Mouse (Mus musculus): ENCODE data around the gene Rps27l. TPM values are rescaled to one million over a fixed set of nuclear protein-coding genes. Genes with fewer than 3 reads are reported as not detected.
A peak's percentile ranks its signal among the peaks of the same experiment; 100 is the strongest.

The Rps27l gene
- total RNA-seq, 2 experiments from 2014 or later: 34.2 to 39.5 TPM

DNA sequence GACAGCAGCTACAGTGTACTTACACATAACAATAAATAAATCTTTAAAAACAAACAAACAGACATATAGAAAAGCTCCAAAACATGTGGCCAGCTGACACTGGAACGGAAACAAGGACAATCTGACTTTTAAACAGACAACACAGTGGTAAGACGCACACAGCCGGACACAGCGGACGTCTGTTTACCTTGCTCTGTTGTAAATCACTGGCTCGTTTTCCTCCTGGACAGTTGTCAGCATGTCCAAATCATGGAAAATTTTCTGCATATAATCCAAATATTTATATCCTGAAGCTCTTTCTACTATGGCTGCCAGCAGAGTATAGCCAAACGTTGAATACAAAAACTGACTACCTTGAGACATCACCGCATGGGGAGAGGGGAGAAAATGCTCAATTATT, 21.6 kb downstream of the Rps27l start:
- intact Hi-C loops (cut with DNase I): no loop called here
- Histone ChIP-seq H3K4me3 (no peak overlapping the region), H3K27ac (no peak overlapping the region)
- no peak for TF ChIP-seq CTCF (IDR thresholded peaks at IDR 0.05)
- DNase-seq (ENCODE audit: extremely low spot score in 1 of 2, low spot score in 2 of 2): no peak

DNA sequence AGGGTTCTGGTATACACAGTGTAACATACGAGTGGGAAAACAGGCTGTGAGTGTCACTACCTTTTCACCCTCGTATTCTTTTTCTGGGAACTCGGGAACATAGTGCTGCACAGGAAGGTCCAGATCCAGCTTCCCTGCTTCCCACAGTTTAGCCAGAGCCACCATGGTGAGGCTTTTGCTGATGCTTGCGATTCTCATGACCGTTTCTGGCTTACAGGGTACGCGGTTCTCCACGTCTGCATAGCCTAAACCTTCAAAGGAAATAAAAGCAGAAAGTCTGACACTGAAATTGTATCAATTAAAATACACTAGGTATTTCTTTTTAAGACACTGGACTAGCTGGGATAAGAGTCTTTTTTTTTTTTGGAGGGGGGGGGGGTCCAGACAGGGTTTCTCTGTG, 25.2 kb downstream of the Rps27l start:
- H3K4me3 ChIP-seq: no peak overlapping the region
- DNase-seq (ENCODE audit: extremely low spot score in 1 of 2, low spot score in 2 of 2): no peak
- no peak overlapping the region for H3K27ac ChIP-seq
- TF ChIP-seq CTCF (IDR thresholded peaks at IDR 0.05): no peak
- intact Hi-C loops (cut with DNase I): no loop called here

DNA sequence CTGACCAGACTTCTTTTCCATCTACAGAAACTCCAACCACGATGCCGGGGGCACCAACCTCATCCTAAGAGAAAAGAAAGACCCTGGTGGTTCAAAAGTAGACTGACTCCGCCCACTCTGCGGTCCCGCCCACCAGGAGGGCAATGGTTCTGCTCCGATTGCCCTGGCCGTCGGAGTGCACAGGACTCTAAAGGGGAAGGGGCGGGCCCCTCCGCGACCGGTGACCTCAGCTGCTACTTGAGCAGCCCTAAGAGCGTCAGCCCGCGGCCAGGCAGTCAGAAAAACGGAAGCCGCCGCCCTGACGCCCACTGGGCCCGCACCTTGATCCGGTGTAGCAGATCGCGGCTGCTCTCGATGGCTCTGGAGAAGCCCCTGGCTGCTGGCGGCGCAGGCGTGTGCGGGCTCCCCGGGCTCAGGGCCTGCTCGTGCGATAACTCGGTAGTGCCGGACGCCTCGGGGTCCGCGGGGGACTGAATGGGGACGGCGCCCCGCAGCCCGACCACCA, 28.9 kb downstream of the Rps27l start:
- intact Hi-C loops (cut with DNase I): loop anchor here (2.0 to 5.0 kb wide), 3 partner anchors 28 to 97 kb away; partner anchors contain the start of genes Rab8b and Rps27l

DNA sequence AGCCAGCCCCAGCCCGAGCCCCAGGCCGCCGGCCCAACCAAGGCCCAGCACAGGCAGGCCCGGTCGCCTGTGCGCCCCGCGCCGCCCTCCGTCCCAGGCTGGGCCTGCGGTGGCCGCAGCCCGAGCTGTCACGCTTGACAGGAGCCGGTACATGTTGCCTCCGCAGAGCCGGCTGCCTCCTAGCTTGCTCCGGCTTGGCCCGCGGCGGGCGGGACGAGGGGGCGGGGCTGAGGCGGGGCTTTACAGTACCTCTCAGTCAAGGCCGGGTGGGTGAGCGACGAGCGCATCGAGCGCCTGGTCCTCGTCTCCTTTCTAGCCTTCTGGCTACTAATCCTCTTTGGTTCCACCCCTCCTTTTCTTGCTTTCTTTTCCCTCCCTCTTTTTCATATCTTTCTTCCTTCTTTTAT, 29.4 kb downstream of the Rps27l start, which contains the start of gene Lactb:
Gene Lactb, minus strand, starts transcription at position 246 of the 407 bp plus-strand sequence.
- intact Hi-C loops (cut with DNase I): loop anchor here (2.0 to 5.0 kb wide), 3 partner anchors 28 to 98 kb away; partner anchors contain the start of genes Rab8b and Rps27l

More for the DNA sequence above, 28.9 kb downstream of the Rps27l start:
- peak overlapping the region; percentile 96 for H3K4me3 ChIP-seq
- peak; percentile 19 for TF ChIP-seq CTCF (IDR thresholded peaks at IDR 0.05)
- peak; percentile 55 to 57 for DNase-seq (ENCODE audit: extremely low spot score in 1 of 2, low spot score in 2 of 2)
- peak overlapping the region; percentile 92 for H3K27ac ChIP-seq

DNA sequence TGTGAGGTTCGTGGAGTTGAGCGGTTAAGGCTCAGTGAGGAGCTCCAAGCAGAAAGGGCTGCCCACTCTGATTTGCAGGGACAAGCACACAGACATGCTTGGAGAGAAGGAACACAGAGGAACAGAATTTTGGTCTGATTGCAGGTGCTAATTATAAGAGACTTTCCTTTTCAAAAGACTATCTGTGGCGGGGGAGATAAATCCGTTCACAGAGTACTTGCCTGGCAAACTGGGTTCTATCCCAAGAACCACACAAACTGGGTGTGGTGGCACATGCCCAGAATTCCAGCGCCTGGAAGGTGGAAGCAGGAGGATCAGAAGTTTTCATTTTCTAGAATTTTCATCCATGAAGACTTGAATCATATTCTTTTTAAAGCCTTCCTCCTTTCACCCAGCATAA, 31.2 kb downstream of the Rps27l start:
- TF ChIP-seq CTCF (IDR thresholded peaks at IDR 0.05): no peak
- DNase-seq (ENCODE audit: extremely low spot score in 1 of 2, low spot score in 2 of 2): no peak
- intact Hi-C loops (cut with DNase I): loop anchor here (5.0 kb wide), 1 partner anchor 100 kb away; no protein-coding TSS in a partner anchor
- Histone ChIP-seq H3K4me3 (no peak overlapping the region), H3K27ac (peak overlapping the region; percentile 73)

More for the DNA sequence above, 29.4 kb downstream of the Rps27l start, which contains the start of gene Lactb:
- H3K27ac ChIP-seq: peak within 1 kb of the TSS; percentile 92
- no peak for TF ChIP-seq CTCF (IDR thresholded peaks at IDR 0.05)
- peak; percentile 94 for DNase-seq (ENCODE audit: extremely low spot score in 1 of 2, low spot score in 2 of 2)
- peak within 1 kb of the TSS; percentile 96 for H3K4me3 ChIP-seq

DNA sequence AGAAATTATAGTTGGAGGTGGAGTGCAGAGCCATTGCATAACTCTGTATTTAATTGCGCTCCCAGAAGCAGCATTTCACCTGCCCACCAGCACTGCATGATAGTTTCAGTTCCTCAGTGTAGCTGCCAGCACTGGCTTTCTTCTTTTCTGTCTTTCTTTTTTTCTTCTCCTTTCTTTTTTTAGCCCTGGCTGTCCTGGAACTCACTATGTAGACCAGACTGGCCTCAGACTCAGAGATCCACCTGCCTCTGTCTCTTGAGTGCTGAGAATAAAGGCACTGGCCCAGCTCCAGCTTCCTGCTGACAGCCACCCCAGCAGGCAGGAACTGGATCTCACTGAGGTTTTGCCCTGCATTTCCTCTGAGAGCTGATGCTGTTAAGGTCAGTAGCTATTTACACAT, 32.1 kb downstream of the Rps27l start:
- Histone ChIP-seq H3K27ac (peak overlapping the region; percentile 73), H3K4me3 (no peak overlapping the region)
- peak in 1 of 2 experiments; percentile 35 for DNase-seq (ENCODE audit: extremely low spot score in 1 of 2, low spot score in 2 of 2)
- TF ChIP-seq CTCF (IDR thresholded peaks at IDR 0.05): no peak
- intact Hi-C loops (cut with DNase I): loop anchor here (2.0 to 5.0 kb wide), 2 partner anchors 65 to 101 kb away; no protein-coding TSS in a partner anchor

DNA sequence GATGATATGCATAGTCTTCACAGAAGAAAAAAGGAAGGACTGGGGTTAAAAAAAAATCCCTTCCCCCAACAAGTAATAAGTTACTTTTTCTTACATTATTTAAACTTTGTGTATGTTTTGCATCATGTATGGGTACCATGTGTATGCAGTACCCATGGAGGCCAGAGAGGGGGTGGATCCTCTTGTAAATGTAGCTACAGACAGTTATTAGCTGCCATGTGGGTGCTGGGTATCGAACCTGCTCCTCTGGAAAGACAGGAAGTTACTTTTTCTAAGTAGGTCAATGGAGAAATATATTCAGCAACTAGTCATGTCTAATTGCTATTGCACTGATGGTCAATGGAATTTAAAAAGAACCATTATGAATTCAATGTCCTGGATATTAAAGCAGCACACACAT, 32.6 kb downstream of the Rps27l start:
- no peak overlapping the region for H3K4me3 ChIP-seq
- H3K27ac ChIP-seq: peak overlapping the region; percentile 73
- peak; percentile 12 for TF ChIP-seq CTCF (IDR thresholded peaks at IDR 0.05)
- intact Hi-C loops (cut with DNase I): loop anchor here (2.0 to 5.0 kb wide), 2 partner anchors 64 to 101 kb away; no protein-coding TSS in a partner anchor
- no peak for DNase-seq (ENCODE audit: extremely low spot score in 1 of 2, low spot score in 2 of 2)

DNA sequence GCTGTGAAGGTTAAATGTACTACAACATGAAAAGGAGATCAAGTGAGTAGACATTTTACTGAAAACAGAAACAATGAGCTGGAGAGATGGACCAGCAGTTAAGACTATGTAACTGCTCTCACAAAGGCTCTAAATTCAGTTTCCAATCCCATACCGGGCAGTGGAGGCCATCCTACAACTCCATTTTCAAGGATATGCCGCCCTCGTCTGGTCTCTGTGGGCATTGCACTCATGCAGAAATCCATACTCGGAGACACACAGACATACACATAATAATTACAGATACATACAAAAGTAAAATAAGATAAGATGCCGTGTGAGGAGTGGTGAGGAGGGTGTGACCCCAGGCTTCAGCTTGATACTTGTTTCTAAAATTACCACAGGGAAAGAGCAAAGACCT, 34.6 kb downstream of the Rps27l start:
- no peak overlapping the region for H3K4me3 ChIP-seq
- H3K27ac ChIP-seq: no peak overlapping the region
- intact Hi-C loops (cut with DNase I): loop anchor here (10.0 kb wide), 1 partner anchor 466 kb away; the partner anchor contains the start of gene Fbxl22
- peak in 1 of 2 experiments; percentile 65 for DNase-seq (ENCODE audit: extremely low spot score in 1 of 2, low spot score in 2 of 2)
- peak; percentile 75 for TF ChIP-seq CTCF (IDR thresholded peaks at IDR 0.05)

DNA sequence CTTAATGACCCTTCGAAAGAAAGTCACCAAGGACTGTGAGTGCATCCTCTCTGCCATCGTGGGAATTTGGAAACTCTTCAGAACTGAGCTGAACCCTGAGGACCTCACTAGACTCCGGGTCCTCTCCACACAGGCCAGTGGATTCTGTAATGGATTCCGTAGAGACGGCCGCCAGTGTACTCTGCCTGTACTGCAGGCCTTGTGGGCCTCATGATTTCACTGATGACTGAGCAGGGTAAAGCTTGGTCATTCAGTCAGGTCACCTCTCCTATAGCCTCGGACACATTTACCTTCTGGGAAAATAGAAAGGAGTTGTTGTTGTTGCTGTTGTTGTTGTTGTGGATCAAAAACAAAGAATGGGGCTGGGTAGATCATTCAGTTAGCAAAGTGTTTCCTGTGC, 36.2 kb downstream of the Rps27l start:
- intact Hi-C loops (cut with DNase I): loop anchor here (10.0 kb wide), 1 partner anchor 467 kb away; the partner anchor contains the start of gene Fbxl22
- H3K27ac ChIP-seq: no peak overlapping the region
- DNase-seq (ENCODE audit: extremely low spot score in 1 of 2, low spot score in 2 of 2): no peak
- TF ChIP-seq CTCF (IDR thresholded peaks at IDR 0.05): no peak
- H3K4me3 ChIP-seq: no peak overlapping the region

DNA sequence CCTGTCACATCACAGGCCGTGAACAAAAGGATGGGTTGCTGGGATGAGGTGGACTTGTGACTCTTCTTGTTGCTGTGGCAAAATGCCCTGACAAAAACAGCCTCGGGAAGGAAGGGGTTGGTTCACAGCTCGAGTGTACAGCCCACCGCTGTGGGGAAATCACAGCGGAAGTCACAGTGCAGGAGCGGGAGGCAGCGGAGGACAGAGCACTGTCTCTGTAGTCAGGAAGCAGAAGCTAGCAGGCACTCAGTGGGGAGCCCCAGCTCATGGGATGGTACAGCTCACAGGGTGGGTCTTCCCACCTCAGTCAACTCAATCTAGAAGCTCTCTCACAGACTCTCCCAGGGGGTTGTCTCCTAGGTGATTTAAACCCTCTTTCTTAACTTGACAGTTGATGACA, 39.5 kb downstream of the Rps27l start:
- TF ChIP-seq CTCF (IDR thresholded peaks at IDR 0.05): no peak
- no peak overlapping the region for H3K4me3 ChIP-seq
- intact Hi-C loops (cut with DNase I): loop anchor here (10.0 kb wide), 1 partner anchor 471 kb away; the partner anchor contains the start of gene Fbxl22
- no peak for DNase-seq (ENCODE audit: extremely low spot score in 1 of 2, low spot score in 2 of 2)
- H3K27ac ChIP-seq: no peak overlapping the region

DNA sequence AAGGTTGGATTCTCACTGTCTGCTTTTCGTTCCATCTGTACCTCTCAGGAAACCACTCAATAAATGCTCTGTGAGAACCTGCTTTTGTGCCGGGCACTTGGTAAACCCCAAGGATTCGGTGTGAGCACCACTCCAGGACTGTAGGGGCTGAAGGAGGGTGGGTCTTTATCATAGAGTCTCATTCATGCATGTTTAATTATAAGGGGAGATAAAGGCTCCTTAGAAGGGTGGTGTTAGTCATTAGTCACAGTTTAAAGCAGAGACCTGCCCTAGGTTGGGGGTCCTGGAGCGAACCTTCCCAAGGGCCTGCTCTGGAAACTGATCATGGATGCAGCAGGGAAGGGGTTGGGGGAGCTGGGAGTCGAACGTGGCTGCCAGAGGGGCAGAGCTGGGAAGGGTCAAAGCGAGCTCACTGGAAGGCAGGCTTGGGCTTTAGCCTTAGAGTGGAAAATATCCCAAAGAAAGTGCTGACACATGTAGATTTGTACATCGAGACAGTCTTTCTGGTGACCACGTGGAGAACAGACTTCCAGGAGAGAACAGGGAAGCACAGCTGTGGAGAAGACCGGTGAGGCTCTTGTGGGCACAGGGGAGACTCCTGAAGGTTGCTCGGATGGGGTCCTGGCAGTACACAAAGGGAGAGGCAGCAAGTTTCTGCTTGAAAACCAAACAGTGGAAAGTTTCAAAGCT, 42.5 kb downstream of the Rps27l start:
- peak overlapping the region; percentile 68 for H3K27ac ChIP-seq
- DNase-seq (ENCODE audit: extremely low spot score in 1 of 2, low spot score in 2 of 2): no peak
- no peak for TF ChIP-seq CTCF (IDR thresholded peaks at IDR 0.05)
- no peak overlapping the region for H3K4me3 ChIP-seq
- intact Hi-C loops (cut with DNase I): loop anchor here (10.0 kb wide), 1 partner anchor 474 kb away; the partner anchor contains the start of gene Fbxl22

DNA sequence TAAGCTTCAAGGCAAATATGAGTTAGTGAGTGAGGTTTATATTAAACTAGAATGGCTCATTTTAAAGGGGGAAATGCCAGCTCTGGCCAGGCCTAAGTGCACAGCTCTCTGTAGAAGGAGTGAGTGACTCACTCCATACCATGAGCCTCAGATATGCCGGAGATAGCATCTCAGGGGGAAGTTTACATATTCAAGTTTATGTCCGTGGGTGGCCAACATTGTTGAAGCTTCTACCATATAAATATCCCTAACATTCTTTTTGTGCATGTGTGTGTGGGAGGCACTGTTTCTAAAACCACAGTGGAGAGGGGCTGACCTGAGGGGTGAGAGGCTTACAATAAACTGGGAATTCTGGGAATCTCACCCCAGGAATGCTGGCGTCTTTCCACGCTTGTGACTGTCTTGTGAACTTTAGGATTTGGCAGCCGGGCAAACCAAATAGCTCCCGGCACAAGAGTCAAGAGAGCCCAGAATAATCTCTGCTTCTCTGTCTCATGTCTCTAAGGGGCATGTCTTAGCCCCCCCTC, 43.1 kb downstream of the Rps27l start:
- peak overlapping the region; percentile 68 for H3K27ac ChIP-seq
- peak in 1 of 2 experiments; percentile 29 for DNase-seq (ENCODE audit: extremely low spot score in 1 of 2, low spot score in 2 of 2)
- no peak for TF ChIP-seq CTCF (IDR thresholded peaks at IDR 0.05)
- no peak overlapping the region for H3K4me3 ChIP-seq
- intact Hi-C loops (cut with DNase I): loop anchor here (10.0 kb wide), 1 partner anchor 474 kb away; the partner anchor contains the start of gene Fbxl22

Measured in left cerebral cortex, adult 2 months (tissue).